Mouse (Mus musculus): ENCODE measurements around the gene Tceanc2.

DNA sequence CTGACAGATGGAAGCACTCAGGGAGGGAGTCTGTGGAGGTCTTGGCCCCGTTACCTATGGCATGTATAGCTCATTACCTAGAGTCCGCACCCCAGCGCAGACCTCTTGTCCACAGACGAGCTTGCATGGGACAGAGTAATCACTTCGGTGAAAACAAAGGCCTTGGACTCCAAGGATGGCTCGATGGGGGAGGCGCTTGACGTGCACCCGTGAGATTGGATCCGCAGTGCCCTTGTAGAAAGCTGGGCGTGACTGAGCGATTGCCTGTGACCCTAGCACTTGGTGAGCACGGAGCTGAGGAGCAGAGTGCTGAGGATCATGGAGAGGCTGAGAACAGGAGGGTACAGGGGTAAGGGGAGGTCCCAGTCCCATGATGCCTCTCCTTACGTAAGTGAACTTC lies 87.2 kb downstream of the Tceanc2 start:
- no peak for TF ChIP-seq POLR2A (IDR thresholded peaks at IDR 0.05; ENCODE audit: borderline replicate concordance, extremely low read depth, insufficient read depth, insufficient read length, poor library complexity, severe bottlenecking)
- no peak for TF ChIP-seq CTCF (IDR thresholded peaks at IDR 0.05; ENCODE audit: borderline replicate concordance, extremely low read depth, insufficient read depth, insufficient read length)

Data from brain, embryonic 14.5 days (tissue).